12 mouse cellular contexts compared by ENCODE assay signal in the genomic region with DNA sequence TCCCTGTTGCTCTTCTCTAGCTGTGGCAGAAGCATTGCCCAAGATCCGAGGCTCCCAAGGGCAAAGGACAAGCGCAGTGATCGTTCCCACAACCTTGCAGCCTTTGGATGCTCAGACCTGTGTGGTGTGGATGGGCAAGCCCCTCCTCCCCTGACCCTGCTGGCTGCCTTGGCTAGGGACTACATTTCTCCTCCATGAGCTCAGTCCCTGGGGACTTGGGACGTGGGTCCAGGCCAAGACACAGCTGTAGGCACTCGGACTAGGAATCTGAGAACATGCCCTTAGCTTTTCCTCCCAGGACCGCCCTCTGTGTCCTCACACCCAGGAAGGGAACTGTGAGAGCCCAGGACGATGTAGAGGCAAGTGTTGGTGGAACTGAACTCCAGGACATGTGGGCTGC. TPM values are rescaled to one million over a fixed set of nuclear protein-coding genes. Genes with fewer than 3 reads are reported as not detected.
DNase-seq lines count a peak whose midpoint lies in the region; ATAC-seq and TF ChIP-seq lines count a peak whose summit lies in the region.
"Had no signal": no experiment of that assay in that cellular context is flagged by ENCODE, and none has a peak within 500 bp of the region (broad histone marks: within the 10 kb centered on the region; RNA-seq: fewer than 3 reads in every experiment).

No protein-coding gene starts in this region.

- no peak for TF ChIP-seq CTCF in midbrain, postnatal 0 days (IDR thresholded peaks at IDR 0.05)
- TF ChIP-seq CTCF in kidney, postnatal 0 days (IDR thresholded peaks at IDR 0.05; ENCODE audit: low read depth), result no peak

- H3K36me3 ChIP-seq in midbrain, embryonic 10.5 days, result no peaks in the 10 kb centered on the region
- no peaks in the 10 kb centered on the region for H3K36me3 ChIP-seq in midbrain, postnatal 0 days (ENCODE audit: insufficient read depth, low read length)
- H3K36me3 ChIP-seq in kidney, postnatal 0 days (ENCODE audit: insufficient read depth, low read length), result no peaks in the 10 kb centered on the region
- H3K36me3 ChIP-seq: limb, embryonic 13.5 days; neural tube, embryonic 13.5 days had no signal

- H3K4me3 ChIP-seq in midbrain, embryonic 10.5 days, result no peak overlapping the region
- H3K4me3 ChIP-seq in midbrain, postnatal 0 days (ENCODE audit: low read depth, low read length), result no peak overlapping the region
- H3K4me3 ChIP-seq in kidney, postnatal 0 days (replicated peaks; ENCODE audit: low read depth, low read length), result no peak overlapping the region
- H3K4me3 ChIP-seq: limb, embryonic 13.5 days; neural tube, embryonic 13.5 days had no signal

- no peaks in the 10 kb centered on the region for H3K9me3 ChIP-seq in midbrain, embryonic 10.5 days (replicated peaks)
- no peaks in the 10 kb centered on the region for H3K9me3 ChIP-seq in midbrain, postnatal 0 days (ENCODE audit: low read length)
- no peaks in the 10 kb centered on the region for H3K9me3 ChIP-seq in kidney, postnatal 0 days (replicated peaks; ENCODE audit: low read length)
- H3K9me3 ChIP-seq: limb, embryonic 13.5 days; neural tube, embryonic 13.5 days had no signal

- no peak overlapping the region for H3K9ac ChIP-seq in midbrain, postnatal 0 days (replicated peaks; ENCODE audit: low read length, poor library complexity, severe bottlenecking)
- H3K9ac ChIP-seq in kidney, postnatal 0 days (ENCODE audit: low read depth, low read length), result no peak overlapping the region
- H3K9ac ChIP-seq: limb, embryonic 13.5 days; neural tube, embryonic 13.5 days had no signal

- no peak for ATAC-seq in midbrain, postnatal 0 days (ENCODE audit: low FRiP score)
- ATAC-seq in kidney, postnatal 0 days (replicated peaks; ENCODE audit: low FRiP score, low read depth), result no peak; the same call in 1 of the 2 replicates

- H3K4me1 ChIP-seq in midbrain, embryonic 10.5 days, result peaks cover 12% of the 10 kb centered on the region
- H3K4me1 ChIP-seq in midbrain, postnatal 0 days (ENCODE audit: insufficient read depth, low read length), result no peaks in the 10 kb centered on the region
- H3K4me1 ChIP-seq in kidney, postnatal 0 days (replicated peaks; ENCODE audit: insufficient read depth, low read length), result 0 out of 2 replicates have a peak, but pooled peaks cover 5% of the 10 kb centered on the region
- H3K4me1 ChIP-seq: neural tube, embryonic 13.5 days had no signal

- peak overlapping the region; percentile 56 for H3K27ac ChIP-seq in midbrain, embryonic 10.5 days (replicated peaks)
- no peak overlapping the region for H3K27ac ChIP-seq in midbrain, postnatal 0 days (ENCODE audit: low read depth, low read length)
- peak overlapping the region; percentile 48; the same call in 1 of the 2 replicates for H3K27ac ChIP-seq in kidney, postnatal 0 days
- H3K27ac ChIP-seq: limb, embryonic 13.5 days; neural tube, embryonic 13.5 days had no signal

- no peak overlapping the region for H3K4me2 ChIP-seq in midbrain, postnatal 0 days (ENCODE audit: low read depth, low read length, poor library complexity, severe bottlenecking)
- H3K4me2 ChIP-seq in kidney, postnatal 0 days (ENCODE audit: low read length), result no peak overlapping the region
- H3K4me2 ChIP-seq: limb, embryonic 13.5 days; neural tube, embryonic 13.5 days had no signal

- WGBS in midbrain, embryonic 10.5 days, result 68% methylated on average over 7 of the region's 7 CpGs
- 64% methylated on average over 7 of the region's 7 CpGs for WGBS in midbrain, postnatal 0 days
- WGBS in kidney, postnatal 0 days, result 59% methylated on average over 7 of the region's 7 CpGs

- H3K27me3 ChIP-seq in midbrain, embryonic 10.5 days (ENCODE audit: low read depth, poor library complexity, severe bottlenecking), result no peaks in the 10 kb centered on the region
- H3K27me3 ChIP-seq in midbrain, postnatal 0 days (ENCODE audit: insufficient read depth, low read length), result no peaks in the 10 kb centered on the region
- H3K27me3 ChIP-seq in kidney, postnatal 0 days (ENCODE audit: insufficient read depth, low read length), result no peaks in the 10 kb centered on the region
- H3K27me3 ChIP-seq: limb, embryonic 13.5 days; neural tube, embryonic 13.5 days had no signal

- DNase-seq in midbrain, embryonic 10.5 days (ENCODE audit: low spot score), result no peak
- DNase-seq in midbrain, postnatal 0 days (ENCODE audit: low spot score), result no peak
- peak; percentile 61 to 84 for DNase-seq in gastrocnemius, postnatal 4 days (ENCODE audit: low spot score in 2 of 2)
- DNase-seq in kidney, postnatal 0 days (ENCODE audit: low spot score), result peak; percentile 55
- DNase-seq in testis, postnatal 10 days (ENCODE audit: low spot score), result peak; percentile 79
- DNase-seq in right cerebral cortex, postnatal 25 days, result no peak
- DNase-seq in natural killer cell, adult 2 months (ENCODE audit: low spot score in 2 of 2), result no peak
- no peak for DNase-seq in left cerebral cortex, adult 18-20 months (ENCODE audit: low spot score in 2 of 2)
- DNase-seq: cerebellum, adult 2 months; thymus, postnatal 25 days had no signal

RNA-seq across cellular contexts. Expression of a gene that starts 6.5 kb away (rescaled TPM):
- polyA plus RNA-seq in midbrain, embryonic 10.5 days (2016; fragmentation: Nextera tagmentation; extraction: Ambion mirVana), result 23.4 and 28.2 TPM in 2 replicates
- 42.4 and 43.9 TPM in 2 replicates for total RNA-seq in midbrain, postnatal 0 days (2014; rRNA removed)
- polyA plus RNA-seq in midbrain, postnatal 0 days (2015; fragmentation: Nextera tagmentation; extraction: Ambion mirVana), result 5.2 and 5.7 TPM in 2 replicates
- total RNA-seq in gastrocnemius, postnatal 4 days (2021), result 10 to 100 TPM; 68.4 to 68.9 TPM
- polyA plus RNA-seq in kidney, postnatal 0 days (2015; fragmentation: Nextera tagmentation; extraction: Ambion mirVana), result 7.2 and 7.4 TPM in 2 replicates
- 1 to 10 TPM; 5.3 to 6.7 TPM for total RNA-seq in left cerebral cortex, adult 18-20 months (2021)

RNA-seq across cellular contexts. Expression of a gene that starts 16.2 kb away (rescaled TPM):
- polyA plus RNA-seq in midbrain, embryonic 10.5 days (2016; fragmentation: Nextera tagmentation; extraction: Ambion mirVana), result 0.19 and 0.24 TPM in 2 replicates
- 1.1 TPM in 2 replicates for total RNA-seq in midbrain, postnatal 0 days (2014; rRNA removed)
- polyA plus RNA-seq in midbrain, postnatal 0 days (2015; fragmentation: Nextera tagmentation; extraction: Ambion mirVana), result 0.70 and 0.80 TPM in 2 replicates
- under 1 TPM; 0.17 to 0.31 TPM for total RNA-seq in gastrocnemius, postnatal 4 days (2021)
- 0.18 and 0.30 TPM in 2 replicates for polyA plus RNA-seq in kidney, postnatal 0 days (2015; fragmentation: Nextera tagmentation; extraction: Ambion mirVana)
- total RNA-seq in left cerebral cortex, adult 18-20 months (2021), result under 1 TPM; 0.23 to 0.42 TPM

Comparison
In these comparisons a context has a peak if more than half of its experiments do, and no peak if none do; other contexts are left out.
1. DNase-seq: peak in gastrocnemius, postnatal 4 days (2 of 2), kidney, postnatal 0 days (single experiment) and testis, postnatal 10 days (single experiment); none in midbrain, embryonic 10.5 days (single experiment), midbrain, postnatal 0 days (single experiment), right cerebral cortex, postnatal 25 days (single experiment), natural killer cell, adult 2 months (0 of 2) and left cerebral cortex, adult 18-20 months (0 of 2).